Mouse (Mus musculus) kidney, adult 11 months (tissue): ENCODE data around the gene Gchfr.

ENCODE experiments used
- DNase-seq: peaks from one replicate; pipeline ENCODE4 v3.0.0; 2022

The Gchfr gene

GRCm38 (mm10) chr2:119166901-119167865 is at the start of gene Gchfr:
Gchfr (plus strand) TSS chr2:119167773.
- peak; percentile 86 for DNase-seq

- no peak for DNase-seq
Measured at GRCm38 (mm10) chr2:119136346-119136898, 31.2 kb upstream of the Gchfr start.

- no peak for DNase-seq
Measured at GRCm38 (mm10) chr2:119145199-119145598, 22.4 kb upstream of the Gchfr start.

- no peak for DNase-seq
Measured at GRCm38 (mm10) chr2:119146435-119146834, 21.1 kb upstream of the Gchfr start.

GRCm38 (mm10) chr2:119147160-119147678 is 20.4 kb upstream of the Gchfr start:
- DNase-seq, result no peak

GRCm38 (mm10) chr2:119147775-119148174 is 19.8 kb upstream of the Gchfr start:
- DNase-seq, result no peak

GRCm38 (mm10) chr2:119152255-119152654 is 15.3 kb upstream of the Gchfr start:
- DNase-seq, result no peak

- DNase-seq, result no peak
Measured at GRCm38 (mm10) chr2:119154683-119155082, 12.9 kb upstream of the Gchfr start.

- no peak for DNase-seq
Measured at GRCm38 (mm10) chr2:119155388-119155787, 12.2 kb upstream of the Gchfr start.

GRCm38 (mm10) chr2:119156081-119156680 is 11.4 kb upstream of the Gchfr start:
- no peak for DNase-seq

- DNase-seq, result peak; percentile 94
Measured at GRCm38 (mm10) chr2:119156681-119157572, 10.6 kb upstream of the Gchfr start, which contains the start of gene Rmdn3. Rmdn3 (minus strand) TSS chr2:119157034.

- no peak for DNase-seq
Measured at GRCm38 (mm10) chr2:119157836-119158235, 9.7 kb upstream of the Gchfr start.

- peak; percentile 61 for DNase-seq
Measured at GRCm38 (mm10) chr2:119161247-119161646, 6.3 kb upstream of the Gchfr start.

GRCm38 (mm10) chr2:119163135-119163534 is 4.4 kb upstream of the Gchfr start:
- no peak for DNase-seq

GRCm38 (mm10) chr2:119163999-119164398 is 3.6 kb upstream of the Gchfr start:
- DNase-seq, result no peak

- DNase-seq, result no peak
Measured at GRCm38 (mm10) chr2:119165401-119165800, 2.2 kb upstream of the Gchfr start.

GRCm38 (mm10) chr2:119167866-119168256 is 288 bp downstream of the Gchfr start:
- no peak for DNase-seq

GRCm38 (mm10) chr2:119170282-119170681 is 2.7 kb downstream of the Gchfr start:
- DNase-seq, result no peak

GRCm38 (mm10) chr2:119171574-119171973 is 4.0 kb downstream of the Gchfr start:
- no peak for DNase-seq

- DNase-seq, result no peak
Measured at GRCm38 (mm10) chr2:119172446-119172845, 4.9 kb downstream of the Gchfr start.

GRCm38 (mm10) chr2:119172862-119173576 is 5.4 kb downstream of the Gchfr start:
- DNase-seq, result peak; percentile 58
